Mouse (Mus musculus) kidney, embryonic 16.5 days (tissue): Measurements from ENCODE around the gene Vapb. TPM values are rescaled to one million over a fixed set of nuclear protein-coding genes. Genes with fewer than 3 reads are reported as not detected.
A peak's percentile ranks its signal among the peaks of the same experiment; 100 is the strongest.

Experiments used
- ATAC-seq: fragments of 200-750 bp; cut with Nextera tagmentation; 2 replicates; pipeline ENCODE4 v1.8.0; 2017; ENCODE audit warnings: moderate TSS enrichment; ENCODE audit not compliant: low FRiP score, low TSS enrichment
- H3K27ac ChIP-seq: fragments of 300-500 bp; sonication (generic); 2 replicates; pipeline ENCODE4 v1.5.1; 2014; ENCODE audit warnings: low read length
- H3K27me3 ChIP-seq: fragments of 300-500 bp; sonication (generic); 2 replicates; pipeline ENCODE4 v1.6.1; 2014; ENCODE audit warnings: low read length, control low read depth, mixed read lengths; ENCODE audit not compliant: insufficient read depth
- H3K36me3 ChIP-seq: fragments of 300-500 bp; sonication (generic); 2 replicates; pipeline ENCODE4 v1.6.1; 2014; ENCODE audit warnings: low read length, control low read depth, mixed read lengths; ENCODE audit not compliant: insufficient read depth
- H3K4me1 ChIP-seq: fragments of 300-500 bp; sonication (generic); 2 replicates; pipeline ENCODE4 v1.6.1; 2014; ENCODE audit warnings: low read length, control low read depth, mixed read lengths; ENCODE audit not compliant: insufficient read depth
- H3K4me2 ChIP-seq: fragments of 300-500 bp; sonication (generic); replicated peaks from 2 replicates; pipeline ENCODE4 v1.6.1; 2014; ENCODE audit warnings: low read depth, low read length
- H3K4me3 ChIP-seq: fragments of 300-500 bp; sonication (generic); 2 replicates; pipeline ENCODE4 v1.5.1; 2014; ENCODE audit warnings: mild to moderate bottlenecking, low read length
- H3K9ac ChIP-seq: fragments of 300-500 bp; sonication (generic); replicated peaks from 2 replicates; pipeline ENCODE4 v1.6.1; 2014; ENCODE audit warnings: low read length
- H3K9me3 ChIP-seq: fragments of 300-500 bp; sonication (generic); 2 replicates; pipeline ENCODE4 v1.6.1; 2016; ENCODE audit warnings: low read length, control low read depth
- WGBS: fragments of 180-500 bp; shearing (Covaris S2); extraction: QIAGEN DNeasy Blood & Tissue Kit; methylation state at CpG from one replicate; pipeline ENCODE4 v1.1.7; 2014; 5-methylcytosine and 5-hydroxymethylcytosine counted together
- polyA plus RNA-seq: library from polyadenylated mRNA; unstranded; fragments of >200 nt; fragmentation: Nextera tagmentation; extraction: Ambion mirVana; gene quantifications from 2 replicates; pipeline ENCODE4 v1.2.1, GENCODE M21; 2015

Vapb gene
- polyA plus RNA-seq, 1 experiment from 2014 or later = 24.2 TPM

DNA sequence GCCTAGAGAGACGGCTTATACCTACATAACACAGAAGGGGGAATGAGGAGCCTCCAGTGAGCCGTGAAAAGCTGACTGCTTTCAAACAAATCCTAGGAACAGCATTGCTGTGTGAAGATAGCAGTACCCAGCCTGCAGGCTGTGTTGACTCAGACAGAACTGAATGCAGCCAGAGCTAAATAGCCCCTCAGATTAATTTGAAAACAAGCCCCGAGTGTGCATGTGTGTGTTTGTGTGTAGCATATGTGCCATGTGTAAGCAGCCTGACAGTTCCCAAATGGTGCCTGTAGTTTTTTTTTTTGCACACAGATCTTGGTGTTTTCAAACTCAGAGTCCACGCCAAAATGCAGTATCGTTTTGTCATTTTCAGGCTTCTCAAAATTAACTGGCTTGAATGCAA, 43.6 kb downstream of the Vapb start:
- no peak overlapping the region for H3K4me3 ChIP-seq
- ATAC-seq = no peak
- 83% methylated on average over 5 of the region's 5 CpGs for WGBS
- no peak overlapping the region for H3K4me2 ChIP-seq
- H3K4me1 ChIP-seq = peaks cover 34% of the 10 kb centered on the region
- no peaks in the 10 kb centered on the region for H3K27me3 ChIP-seq
- H3K36me3 ChIP-seq = peaks cover 31% of the 10 kb centered on the region
- H3K9me3 ChIP-seq = no peaks in the 10 kb centered on the region
- no peak overlapping the region for H3K9ac ChIP-seq
- no peak overlapping the region for H3K27ac ChIP-seq

- peaks cover 14% of the 10 kb centered on the region; the same call in 1 of the 2 replicates for H3K36me3 ChIP-seq
- no peak overlapping the region for H3K4me3 ChIP-seq
- no peak overlapping the region for H3K27ac ChIP-seq
- H3K9ac ChIP-seq = no peak overlapping the region
- H3K27me3 ChIP-seq = no peaks in the 10 kb centered on the region
- H3K9me3 ChIP-seq = no peaks in the 10 kb centered on the region
- no peak overlapping the region for H3K4me2 ChIP-seq
- H3K4me1 ChIP-seq = peaks cover 20% of the 10 kb centered on the region
- no peak for ATAC-seq
- 75% methylated on average over 3 of the region's 3 CpGs for WGBS
Observed at GRCm38 (mm10) chr2:173784366-173784765, 47.1 kb downstream of the Vapb start.

GRCm38 (mm10) chr2:173784884-173785283, 47.6 kb downstream of the Vapb start:
- Histone ChIP-seq H3K4me1 (peaks cover 23% of the 10 kb centered on the region), H3K36me3 (peaks cover 13% of the 10 kb centered on the region; the same call in 1 of the 2 replicates), H3K9ac (no peak overlapping the region), H3K9me3 (no peaks in the 10 kb centered on the region), H3K27me3 (no peaks in the 10 kb centered on the region), H3K4me2 (no peak overlapping the region), H3K4me3 (no peak overlapping the region), H3K27ac (no peak overlapping the region)
- ATAC-seq = no peak
- WGBS = 63% methylated on average over 6 of the region's 6 CpGs

GRCm38 (mm10) chr2:173789945-173790804, 52.9 kb downstream of the Vapb start:
- Histone ChIP-seq H3K9ac (peak overlapping the region; percentile 51), H3K4me2 (peak overlapping the region; percentile 38), H3K9me3 (no peaks in the 10 kb centered on the region), H3K4me3 (no peak overlapping the region), H3K36me3 (no peaks in the 10 kb centered on the region), H3K27me3 (no peaks in the 10 kb centered on the region), H3K27ac (peak overlapping the region; percentile 86), H3K4me1 (peaks cover 53% of the 10 kb centered on the region)
- 8% methylated on average over 23 of the region's 23 CpGs for WGBS
- ATAC-seq = peak; percentile 74

DNA sequence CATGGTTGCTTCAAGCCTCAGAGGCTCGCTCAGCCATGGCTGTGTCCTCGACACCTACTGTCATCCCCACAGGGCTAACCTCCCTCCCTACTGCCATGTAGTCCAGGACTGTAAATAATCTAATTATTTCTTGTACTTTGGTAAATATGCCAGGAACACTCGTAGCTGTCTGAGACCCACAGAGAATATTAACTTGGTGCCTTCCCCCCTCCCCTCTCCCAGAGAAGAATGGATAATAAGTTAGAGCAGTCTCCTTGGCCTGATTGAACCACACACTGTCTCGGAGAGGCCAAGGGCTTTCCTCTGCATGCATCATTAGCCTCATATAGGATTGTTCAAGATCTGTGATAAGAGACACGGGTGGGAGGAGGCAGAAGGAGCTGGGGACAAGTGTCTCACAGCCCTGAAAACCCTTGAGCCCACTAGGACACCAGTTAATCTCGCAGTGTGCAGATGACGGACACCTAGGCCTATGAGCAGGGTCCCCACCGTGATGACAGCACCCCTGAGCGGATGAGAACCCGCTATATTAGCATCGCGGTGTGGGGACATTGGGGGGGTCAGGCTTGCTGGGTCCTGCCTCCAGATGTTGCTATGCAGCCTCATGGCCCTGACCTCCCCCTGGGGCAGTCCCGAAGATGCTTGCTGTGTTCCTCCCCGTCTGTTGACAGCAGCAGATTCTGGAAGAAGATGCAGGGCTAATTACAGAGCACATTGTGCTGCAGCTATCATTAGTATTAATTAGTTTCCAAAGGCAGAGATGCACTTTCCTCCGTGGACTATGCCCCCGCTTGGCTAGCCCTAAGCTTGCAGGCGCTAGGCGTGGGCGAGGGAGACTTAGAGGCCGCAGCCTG, 54.8 kb downstream of the Vapb start:
- Histone ChIP-seq H3K4me1 (peaks cover 69% of the 10 kb centered on the region), H3K9ac (no peak overlapping the region), H3K36me3 (no peaks in the 10 kb centered on the region), H3K27me3 (no peaks in the 10 kb centered on the region), H3K27ac (no peak overlapping the region), H3K4me2 (no peak overlapping the region), H3K9me3 (no peaks in the 10 kb centered on the region), H3K4me3 (no peak overlapping the region)
- WGBS = 71% methylated on average over 20 of the region's 20 CpGs
- no peak for ATAC-seq

- WGBS = 69% methylated on average over 12 of the region's 12 CpGs
- no peak overlapping the region; the same call in 1 of the 2 replicates for H3K27ac ChIP-seq
- H3K36me3 ChIP-seq = no peaks in the 10 kb centered on the region
- no peak overlapping the region for H3K4me2 ChIP-seq
- H3K27me3 ChIP-seq = no peaks in the 10 kb centered on the region
- no peak overlapping the region for H3K9ac ChIP-seq
- 0 out of 2 replicates have a peak, but pooled peaks have one; percentile 6 for ATAC-seq
- H3K4me1 ChIP-seq = peaks cover 69% of the 10 kb centered on the region
- no peak overlapping the region for H3K4me3 ChIP-seq
- no peaks in the 10 kb centered on the region for H3K9me3 ChIP-seq
Observed at GRCm38 (mm10) chr2:173794018-173794417, 56.7 kb downstream of the Vapb start.

GRCm38 (mm10) chr2:173794531-173795510, 57.5 kb downstream of the Vapb start:
- Histone ChIP-seq H3K4me2 (0 out of 2 replicates have a peak overlapping the region, but pooled peaks have one; percentile 17), H3K36me3 (no peaks in the 10 kb centered on the region), H3K9me3 (no peaks in the 10 kb centered on the region), H3K4me3 (no peak overlapping the region), H3K4me1 (peaks cover 62% of the 10 kb centered on the region), H3K27me3 (no peaks in the 10 kb centered on the region), H3K27ac (peak overlapping the region; percentile 86), H3K9ac (no peak overlapping the region)
- WGBS = 53% methylated on average over 21 of the region's 21 CpGs
- 0 out of 2 replicates have a peak, but pooled peaks have one; percentile 21 for ATAC-seq

- ATAC-seq = no peak
- H3K9ac ChIP-seq = no peak overlapping the region
- no peak overlapping the region for H3K4me3 ChIP-seq
- H3K36me3 ChIP-seq = no peaks in the 10 kb centered on the region
- H3K27me3 ChIP-seq = no peaks in the 10 kb centered on the region
- peaks cover 50% of the 10 kb centered on the region for H3K4me1 ChIP-seq
- peak overlapping the region; percentile 17; the same call in 1 of the 2 replicates for H3K4me2 ChIP-seq
- peak overlapping the region; percentile 86 for H3K27ac ChIP-seq
- WGBS = 66% methylated on average over 15 of the region's 15 CpGs
- no peaks in the 10 kb centered on the region for H3K9me3 ChIP-seq
Observed at GRCm38 (mm10) chr2:173795801-173796673, 58.7 kb downstream of the Vapb start.
